Mouse (Mus musculus) heart, postnatal 0 days (tissue): ENCODE data around the gene Rps26.
A peak's percentile ranks its signal among the peaks of the same experiment; 100 is the strongest.

Source experiments
- CTCF ChIP-seq: IDR thresholded peaks from 2 replicates; pipeline ENCODE4 v1.5.1; 2016; ENCODE audit warnings: antibody characterized with exemption, control low read depth, low read depth
- EP300 ChIP-seq: IDR thresholded peaks from 2 replicates; pipeline ENCODE4 v1.6.1; 2016; ENCODE audit warnings: antibody characterized with exemption, low read depth

DNA sequence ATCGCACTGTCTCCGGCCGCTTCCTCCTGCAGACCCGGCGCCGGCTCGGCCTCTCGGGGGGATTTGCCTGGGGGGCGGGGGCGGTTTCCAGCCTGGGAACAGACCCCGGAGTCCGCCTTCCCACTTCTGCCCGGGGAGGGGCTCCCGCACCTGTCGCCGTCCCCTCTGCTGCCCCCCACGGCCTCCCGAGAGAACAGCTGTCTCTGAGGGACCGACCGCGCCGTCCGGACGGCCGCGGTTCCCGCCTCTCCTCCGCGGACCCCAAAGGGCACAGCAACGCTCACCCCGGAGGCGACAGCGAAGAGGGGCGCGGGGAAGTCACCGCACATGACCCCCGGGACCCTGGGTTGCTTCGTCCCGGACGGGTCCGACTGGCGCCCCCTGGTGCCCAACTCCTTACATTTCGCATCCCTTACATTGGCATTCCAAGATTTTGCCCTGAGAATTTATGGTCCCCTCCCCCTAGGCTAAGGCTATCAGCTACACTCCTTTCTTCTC, 36.3 kb downstream of the Rps26 start:
- peak; percentile 56 for TF ChIP-seq CTCF
- no peak for TF ChIP-seq EP300
